Mouse (Mus musculus): ENCODE measurements at regions not wholly inside any gene's neighbourhood (a gene's known extent, or its start where the extent isn't known, plus 50 kb on each side); places are given as distances from the start of the nearest gene placed in this dataset.

- DNase-seq (ENCODE audit: low spot score in 2 of 2): no peak
Observed at GRCm38 (mm10) chr8:128223522-128223921, 134.9 kb upstream of the Nrp1 start.

- DNase-seq (ENCODE audit: low spot score in 2 of 2): no peak
Observed at GRCm38 (mm10) chr8:128225123-128225522, 133.3 kb upstream of the Nrp1 start.

- DNase-seq (ENCODE audit: low spot score in 2 of 2): no peak
Observed at GRCm38 (mm10) chr8:128235071-128235470, 123.3 kb upstream of the Nrp1 start.

- DNase-seq (ENCODE audit: low spot score in 2 of 2): no peak
Observed at GRCm38 (mm10) chr8:128235527-128235926, 122.9 kb upstream of the Nrp1 start.

- no peak for DNase-seq (ENCODE audit: low spot score in 2 of 2)
Observed at GRCm38 (mm10) chr8:128236097-128236496, 122.3 kb upstream of the Nrp1 start.

- no peak for DNase-seq (ENCODE audit: low spot score in 2 of 2)
Observed at GRCm38 (mm10) chr8:128238948-128239347, 119.5 kb upstream of the Nrp1 start.

GRCm38 (mm10) chr8:128239783-128240182 is 118.6 kb upstream of the Nrp1 start:
- no peak for DNase-seq (ENCODE audit: low spot score in 2 of 2)

- no peak for DNase-seq (ENCODE audit: low spot score in 2 of 2)
Observed at GRCm38 (mm10) chr8:128241200-128241599, 117.2 kb upstream of the Nrp1 start.

- DNase-seq (ENCODE audit: low spot score in 2 of 2): no peak
Observed at GRCm38 (mm10) chr8:128242465-128243251, 115.7 kb upstream of the Nrp1 start.

GRCm38 (mm10) chr8:128251723-128252122 is 106.7 kb upstream of the Nrp1 start:
- DNase-seq (ENCODE audit: low spot score in 2 of 2): no peak

- DNase-seq (ENCODE audit: low spot score in 2 of 2): no peak
Observed at GRCm38 (mm10) chr8:128260836-128261235, 97.6 kb upstream of the Nrp1 start.

GRCm38 (mm10) chr8:128261367-128261766 is 97.0 kb upstream of the Nrp1 start:
- no peak for DNase-seq (ENCODE audit: low spot score in 2 of 2)

GRCm38 (mm10) chr8:128263251-128263947 is 95.0 kb upstream of the Nrp1 start:
- DNase-seq (ENCODE audit: low spot score in 2 of 2): no peak

- DNase-seq (ENCODE audit: low spot score in 2 of 2): no peak
Observed at GRCm38 (mm10) chr8:128267261-128267660, 91.1 kb upstream of the Nrp1 start.

GRCm38 (mm10) chr8:128268010-128268409 is 90.4 kb upstream of the Nrp1 start:
- no peak for DNase-seq (ENCODE audit: low spot score in 2 of 2)

GRCm38 (mm10) chr8:128269546-128269945 is 88.9 kb upstream of the Nrp1 start:
- DNase-seq (ENCODE audit: low spot score in 2 of 2): no peak

- peak; percentile 5 to 6 for DNase-seq (ENCODE audit: low spot score in 2 of 2)
Observed at GRCm38 (mm10) chr8:128272866-128273344, 85.5 kb upstream of the Nrp1 start.

- DNase-seq (ENCODE audit: low spot score in 2 of 2): no peak
Observed at GRCm38 (mm10) chr8:128276475-128276874, 81.9 kb upstream of the Nrp1 start.

- DNase-seq (ENCODE audit: low spot score in 2 of 2): no peak
Observed at GRCm38 (mm10) chr8:128282802-128283201, 75.6 kb upstream of the Nrp1 start.

GRCm38 (mm10) chr8:128283365-128283764 is 75.0 kb upstream of the Nrp1 start:
- no peak for DNase-seq (ENCODE audit: low spot score in 2 of 2)

- no peak for DNase-seq (ENCODE audit: low spot score in 2 of 2)
Observed at GRCm38 (mm10) chr8:128284816-128285215, 73.6 kb upstream of the Nrp1 start.

GRCm38 (mm10) chr8:128290076-128290475 is 68.3 kb upstream of the Nrp1 start:
- DNase-seq (ENCODE audit: low spot score in 2 of 2): no peak

GRCm38 (mm10) chr8:128292394-128292793 is 66.0 kb upstream of the Nrp1 start:
- DNase-seq (ENCODE audit: low spot score in 2 of 2): no peak
